Mouse (Mus musculus) heart, postnatal 25 days (tissue): ENCODE measurements around the gene Cib1. TPM values are rescaled to one million over a fixed set of nuclear protein-coding genes. Genes with fewer than 3 reads are reported as not detected.

ENCODE experiments used
- DNase-seq: peaks from one replicate; pipeline ENCODE4 v3.0.0; 2022; ENCODE audit warnings: low spot score
- intact Hi-C: fragments of 180-260 bp; cut with DNase I; formaldehyde crosslinking; loops from one replicate; pipeline ENCODE4 v1.15.1; 2025
- total RNA-seq, 2 experiments: library from RNA; stranded (reverse); gene quantifications; 2 replicates each; pipeline ENCODE4 v1.2.3; 2021

Gene Cib1
- total RNA-seq = 10 to 100 TPM; 14.1 to 18.0 TPM

DNA sequence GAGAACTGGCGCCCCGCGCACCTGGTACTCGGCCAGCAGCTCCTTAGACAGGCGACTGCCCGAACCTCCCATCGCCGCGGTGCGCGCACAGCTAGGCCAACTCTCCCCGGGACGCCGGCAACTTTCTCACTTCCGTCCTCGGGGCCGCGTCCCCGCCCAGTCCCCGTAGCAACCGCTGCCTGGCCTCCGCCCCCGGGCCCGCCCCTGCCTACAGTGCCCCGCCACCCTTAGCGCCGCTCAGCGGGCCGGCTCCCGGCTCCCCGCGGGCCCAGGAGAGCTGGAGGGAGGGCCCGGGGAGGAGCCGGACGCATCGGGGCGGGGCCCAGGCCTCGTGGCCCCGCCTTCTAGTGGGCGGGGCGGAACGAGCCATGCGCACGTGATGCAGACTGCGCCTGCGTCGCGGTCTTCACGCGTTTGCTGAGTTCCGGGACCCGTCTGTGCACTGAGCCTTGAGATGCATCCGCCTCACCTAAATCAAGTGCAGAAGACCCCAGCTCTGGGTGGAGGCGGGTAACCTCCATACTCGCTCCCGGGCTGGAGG, at the start of gene Cib1, which contains the start of gene Gdpgp1:
Cib1 (minus strand) TSS at position 325 of the 541 bp plus-strand sequence.
Gdpgp1 (plus strand) TSS at position 377 of the 541 bp plus-strand sequence.
- DNase-seq = peak; percentile 96
- intact Hi-C loops = no loop called here

- DNase-seq = no peak
- intact Hi-C loops = no loop called here
Observed at GRCm38 (mm10) chr7:80281646-80282045, 49.0 kb upstream of the Cib1 start.

GRCm38 (mm10) chr7:80280998-80281397, 48.4 kb upstream of the Cib1 start:
- intact Hi-C loops = no loop called here
- DNase-seq = no peak

GRCm38 (mm10) chr7:80280032-80280431, 47.4 kb upstream of the Cib1 start:
- no peak for DNase-seq
- intact Hi-C loops = no loop called here

DNA sequence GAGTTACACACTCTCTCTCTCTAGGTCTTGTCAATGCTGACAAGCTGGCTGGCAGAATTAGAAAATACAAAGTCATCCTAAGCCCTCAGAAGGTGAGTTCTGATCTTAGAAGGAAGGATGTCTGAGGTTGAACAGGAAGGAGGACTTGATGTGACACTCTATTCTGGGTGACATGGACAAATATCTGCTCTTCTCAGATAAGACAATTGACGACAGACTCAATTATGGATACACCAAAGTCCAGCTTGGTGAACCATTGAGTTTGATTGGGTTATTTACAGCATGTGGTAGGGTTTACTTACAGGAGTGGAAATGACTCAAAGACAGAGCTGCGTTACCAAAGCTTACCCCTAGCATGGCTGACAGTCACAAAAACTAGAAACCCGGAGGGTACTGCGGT, 43.8 kb upstream of the Cib1 start:
- intact Hi-C loops = no loop called here
- no peak for DNase-seq

DNA sequence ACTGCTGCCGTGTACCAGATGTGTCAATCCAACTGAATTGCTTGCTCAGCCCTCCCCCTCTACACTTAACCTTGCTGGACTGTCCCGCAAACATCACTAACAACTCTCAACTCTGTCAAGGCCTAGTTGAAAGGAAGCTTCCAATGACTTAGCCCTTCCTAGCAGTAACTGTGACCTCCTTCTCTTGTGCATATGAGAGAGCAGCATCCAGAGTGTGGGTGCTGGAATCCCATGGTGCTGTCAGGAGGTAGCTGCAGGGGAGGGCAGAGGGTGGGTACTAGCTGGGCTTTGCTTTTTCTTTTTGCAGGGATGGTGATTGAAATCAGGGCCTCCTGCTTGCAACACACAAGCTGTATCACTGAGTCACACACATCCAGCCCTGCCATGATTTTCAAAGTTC, 40.8 kb upstream of the Cib1 start:
- intact Hi-C loops = no loop called here
- no peak for DNase-seq

GRCm38 (mm10) chr7:80269751-80270255, 37.2 kb upstream of the Cib1 start:
- intact Hi-C loops = no loop called here
- DNase-seq = no peak

- DNase-seq = peak; percentile 89
- intact Hi-C loops = no loop called here
Observed at GRCm38 (mm10) chr7:80268897-80269750, 36.5 kb upstream of the Cib1 start, which contains the start of gene Vps33b. Gene Vps33b (plus strand): TSS chr7:80269649.

- intact Hi-C loops = no loop called here
- DNase-seq = no peak
Observed at GRCm38 (mm10) chr7:80267764-80268163, 35.2 kb upstream of the Cib1 start.

DNA sequence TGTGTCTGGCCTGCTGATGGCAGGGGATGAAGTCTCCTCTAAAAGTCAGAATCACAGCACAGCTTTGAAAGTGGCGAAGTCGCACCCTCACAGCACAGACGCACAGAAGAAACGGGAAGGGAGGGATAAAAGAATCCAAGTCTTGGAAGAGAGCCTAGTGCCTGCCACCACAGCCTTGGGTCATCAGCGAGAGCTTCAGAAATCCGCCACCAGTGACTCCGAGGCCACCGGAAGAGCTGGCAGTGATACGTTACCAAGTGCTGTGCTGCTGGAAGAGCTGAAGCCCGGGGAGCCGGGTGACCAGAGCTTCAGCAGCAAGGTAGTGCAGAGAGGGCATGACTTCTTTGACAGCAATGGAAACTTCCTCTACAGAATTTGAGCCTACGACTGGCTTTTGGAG, 32.0 kb upstream of the Cib1 start:
- no peak for DNase-seq
- intact Hi-C loops = no loop called here

DNA sequence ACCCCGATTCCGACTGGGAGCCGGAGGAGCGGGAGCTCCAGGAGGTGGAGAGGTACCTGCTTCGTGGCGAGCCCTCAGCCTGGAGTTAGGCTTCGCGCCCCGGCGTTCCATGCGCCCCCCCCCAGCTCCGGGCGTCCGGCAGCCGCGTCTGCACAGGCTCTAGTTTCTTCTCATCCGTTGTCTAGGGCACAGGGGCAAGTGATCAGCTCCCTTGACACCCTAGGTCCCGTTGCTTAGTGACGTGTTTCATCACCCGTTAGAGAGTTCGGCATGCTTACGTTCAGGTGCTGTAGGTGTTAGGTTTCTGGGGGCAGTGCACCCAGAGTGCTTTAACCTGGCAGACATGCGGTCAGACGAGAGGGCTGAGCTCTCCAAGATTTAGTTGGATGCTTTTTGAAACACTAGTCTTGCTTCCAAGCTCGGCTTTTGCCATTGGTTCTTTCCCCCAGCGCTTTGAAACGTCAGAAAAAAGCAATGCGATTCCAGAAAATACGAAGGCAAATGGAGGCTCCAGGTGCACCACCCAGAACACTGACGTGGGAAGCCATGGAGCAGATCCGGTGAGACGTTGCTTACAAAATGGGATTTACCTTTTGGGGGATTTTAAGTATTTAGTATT, 28.9 kb upstream of the Cib1 start:
- intact Hi-C loops = no loop called here
- DNase-seq = no peak

DNA sequence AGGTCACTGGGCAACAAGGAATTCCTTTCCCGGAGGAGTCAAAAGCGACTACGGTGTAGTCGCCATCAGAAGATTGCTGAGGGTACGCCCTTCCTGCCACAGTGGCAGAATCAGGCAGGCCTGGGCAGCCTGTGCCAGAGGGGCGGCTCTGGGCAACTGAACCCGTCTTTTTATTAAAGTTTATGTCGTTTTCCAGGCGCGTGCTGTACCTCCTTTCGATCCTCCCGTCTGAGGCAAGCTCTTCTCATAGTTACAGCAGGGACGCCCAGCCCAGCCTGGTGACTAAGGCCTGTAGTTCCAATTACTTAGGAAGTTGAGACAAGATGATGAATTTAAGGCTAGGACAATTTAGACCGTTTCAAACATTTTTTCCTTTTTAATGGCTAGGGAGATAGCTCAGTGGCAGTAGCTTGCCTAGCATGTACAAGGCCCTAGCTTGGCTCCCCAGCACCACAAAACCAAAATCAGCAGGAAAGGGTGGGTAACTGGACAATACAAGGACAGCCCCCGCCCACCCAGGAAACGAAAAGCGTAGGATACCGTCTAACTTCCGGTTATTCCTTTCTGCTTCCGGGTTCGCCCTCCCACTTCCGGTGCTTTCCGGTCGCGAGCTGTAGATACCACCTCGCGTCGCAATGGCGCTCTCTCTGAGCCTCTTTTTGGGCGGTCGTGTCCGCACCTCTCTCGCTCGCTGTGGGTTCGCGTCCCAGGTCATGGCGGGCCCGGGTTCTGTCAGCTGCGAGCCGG, 28.2 kb upstream of the Cib1 start, which contains the start of gene Ngrn:
Ngrn (plus strand) TSS at position 591 of the 747 bp plus-strand sequence.
- intact Hi-C loops = no loop called here
- peak; percentile 76 for DNase-seq

GRCm38 (mm10) chr7:80257706-80258105, 25.1 kb upstream of the Cib1 start:
- intact Hi-C loops = no loop called here
- DNase-seq = no peak

DNA sequence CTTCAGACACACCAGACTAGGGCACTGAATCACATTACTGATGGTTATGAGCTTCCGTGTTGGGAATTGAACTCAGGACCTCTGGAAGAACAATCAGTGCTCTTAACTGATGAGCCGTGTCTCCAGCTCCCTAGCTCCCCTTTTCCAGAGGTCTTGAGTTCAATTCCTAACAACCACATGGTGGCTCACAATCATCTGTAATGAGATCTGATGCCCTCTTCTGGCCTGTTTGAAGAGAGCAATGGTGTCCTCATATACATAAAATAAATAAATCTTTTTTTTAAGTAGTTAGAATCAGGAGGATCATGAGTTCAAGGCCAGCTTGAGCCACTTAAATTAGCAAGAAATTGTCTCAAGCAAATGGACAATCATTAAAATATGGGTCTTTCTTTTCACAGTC, 23.4 kb upstream of the Cib1 start:
- intact Hi-C loops = no loop called here
- DNase-seq = no peak

DNA sequence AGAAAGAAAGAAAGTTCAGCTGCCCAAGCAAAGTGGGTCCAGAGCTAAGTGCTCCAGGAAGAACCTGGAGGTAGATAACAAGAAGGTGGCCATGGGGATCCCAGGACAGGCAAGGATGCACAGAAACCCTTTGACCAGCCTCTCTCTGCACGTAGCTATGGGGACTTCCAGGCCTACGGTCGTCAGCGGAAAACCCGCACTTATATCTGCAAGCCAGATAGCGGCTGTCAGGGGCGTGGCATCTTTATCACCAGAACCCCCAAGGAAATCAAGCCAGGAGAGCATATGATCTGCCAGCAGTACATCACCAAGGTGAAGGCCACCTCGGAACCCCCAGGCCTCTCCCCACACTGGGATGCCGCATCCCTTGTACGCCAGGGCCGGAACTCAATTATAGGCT, 20.3 kb upstream of the Cib1 start:
- DNase-seq = no peak

DNA sequence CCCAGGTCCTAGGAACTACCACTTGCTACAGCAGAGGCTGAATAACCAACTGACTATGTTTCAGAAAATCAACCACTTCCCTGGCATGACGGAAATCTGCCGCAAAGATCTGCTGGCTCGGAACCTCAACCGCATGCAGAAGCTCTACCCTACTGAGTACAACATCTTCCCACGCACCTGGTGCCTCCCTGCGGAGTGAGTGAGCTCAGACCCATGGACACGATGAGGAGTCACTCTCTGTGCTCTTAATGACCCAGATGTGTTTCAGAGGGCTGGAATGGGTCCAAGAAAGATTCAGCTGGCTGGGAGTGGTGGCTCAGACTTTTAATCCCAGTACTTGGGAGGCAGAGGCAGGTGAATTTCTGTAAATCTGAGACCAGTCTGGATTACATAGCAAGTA, 19.8 kb upstream of the Cib1 start:
- intact Hi-C loops = no loop called here
- no peak for DNase-seq

More for the DNA sequence above, 20.3 kb upstream of the Cib1 start:
- intact Hi-C loops = no loop called here

DNA sequence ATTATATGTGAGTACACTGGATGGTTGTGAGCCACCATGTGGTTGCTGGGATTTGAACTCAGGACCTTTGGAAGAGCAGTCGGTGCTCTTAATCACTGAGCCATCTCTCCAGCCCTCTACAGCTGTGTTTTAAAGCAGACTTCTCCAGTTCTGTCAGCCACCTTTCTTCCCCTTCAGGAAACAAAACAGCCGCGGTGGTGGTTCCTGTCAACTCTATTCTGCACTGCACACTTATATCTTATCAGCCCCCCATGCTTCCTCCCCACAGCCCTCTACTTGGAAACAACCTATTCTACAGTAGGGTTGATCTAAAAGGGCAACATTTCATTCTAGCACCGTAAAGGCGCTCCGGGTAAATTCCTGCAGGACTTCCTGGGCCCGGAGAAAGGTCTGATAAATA, 14.2 kb upstream of the Cib1 start:
- no peak for DNase-seq
- intact Hi-C loops = no loop called here

DNA sequence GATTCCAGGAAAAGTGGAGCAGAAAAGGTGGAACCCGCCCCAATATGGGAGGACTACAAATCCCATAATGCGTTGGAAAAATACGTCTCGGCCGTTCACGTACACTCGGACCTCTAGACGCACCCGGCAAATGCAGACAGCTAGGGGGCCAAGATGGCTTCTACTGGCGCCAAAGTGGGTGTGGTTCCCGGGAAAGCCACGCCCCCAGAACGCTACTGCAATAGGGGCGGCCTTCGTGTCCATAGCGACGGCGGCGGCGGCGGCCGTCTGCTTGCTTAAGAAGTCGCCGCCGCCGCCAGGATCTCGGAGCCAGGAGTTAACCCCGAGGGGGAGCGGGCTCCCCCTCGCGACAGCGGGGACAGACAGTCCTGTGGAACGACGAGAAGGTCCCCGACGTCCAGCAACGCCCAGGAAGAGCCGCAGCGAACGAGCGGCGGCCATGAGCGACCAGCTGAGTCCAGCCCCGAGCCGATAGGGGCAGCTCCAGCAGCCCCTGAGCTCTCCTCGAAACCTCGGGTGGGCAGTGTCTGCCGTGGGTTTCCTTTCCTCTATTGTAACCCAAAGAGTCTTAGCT, 13.6 kb upstream of the Cib1 start, which contains the start of gene Ttll13:
Ttll13 (plus strand) TSS at position 229 of the 574 bp plus-strand sequence.
- peak; percentile 94 for DNase-seq
- intact Hi-C loops = no loop called here

- DNase-seq = no peak
- intact Hi-C loops = no loop called here
Observed at GRCm38 (mm10) chr7:80244851-80245250, 12.2 kb upstream of the Cib1 start.

DNA sequence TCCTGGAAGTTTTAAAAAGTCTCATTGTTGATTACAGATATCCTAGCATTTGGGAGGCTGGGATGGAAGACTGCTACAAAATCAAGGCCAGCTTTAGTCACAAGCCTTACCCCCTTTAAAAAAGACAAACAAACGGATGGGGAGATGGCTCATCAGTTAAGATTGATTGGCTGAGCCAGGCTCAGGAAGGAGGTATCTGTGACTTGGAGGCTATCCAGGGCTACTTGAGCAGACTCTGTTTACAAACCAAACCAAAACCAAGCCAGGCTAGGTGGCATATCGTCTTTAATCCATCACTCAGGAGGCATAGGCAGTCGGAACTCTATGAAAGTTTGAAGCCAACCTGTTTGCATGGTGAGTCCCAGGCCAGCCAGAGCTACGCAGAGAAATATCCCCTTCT, 9.0 kb upstream of the Cib1 start:
- intact Hi-C loops = no loop called here
- no peak for DNase-seq
